Mouse (Mus musculus) central nervous system, embryonic 14 days (tissue): ENCODE measurements around the gene Platr25. TPM values are rescaled to one million over a fixed set of nuclear protein-coding genes. Genes with fewer than 3 reads are reported as not detected.

Source experiments
- polyA plus RNA-seq: library from polyadenylated mRNA; depleted of rRNA; stranded (reverse); fragments of >200 nt; gene quantifications from 2 replicates; pipeline ENCODE4 v1.2.3, GENCODE M21; 2012; rRNA removed

Platr25 gene
- 18.3 and 20.1 TPM in 2 replicates for polyA plus RNA-seq

DNA sequence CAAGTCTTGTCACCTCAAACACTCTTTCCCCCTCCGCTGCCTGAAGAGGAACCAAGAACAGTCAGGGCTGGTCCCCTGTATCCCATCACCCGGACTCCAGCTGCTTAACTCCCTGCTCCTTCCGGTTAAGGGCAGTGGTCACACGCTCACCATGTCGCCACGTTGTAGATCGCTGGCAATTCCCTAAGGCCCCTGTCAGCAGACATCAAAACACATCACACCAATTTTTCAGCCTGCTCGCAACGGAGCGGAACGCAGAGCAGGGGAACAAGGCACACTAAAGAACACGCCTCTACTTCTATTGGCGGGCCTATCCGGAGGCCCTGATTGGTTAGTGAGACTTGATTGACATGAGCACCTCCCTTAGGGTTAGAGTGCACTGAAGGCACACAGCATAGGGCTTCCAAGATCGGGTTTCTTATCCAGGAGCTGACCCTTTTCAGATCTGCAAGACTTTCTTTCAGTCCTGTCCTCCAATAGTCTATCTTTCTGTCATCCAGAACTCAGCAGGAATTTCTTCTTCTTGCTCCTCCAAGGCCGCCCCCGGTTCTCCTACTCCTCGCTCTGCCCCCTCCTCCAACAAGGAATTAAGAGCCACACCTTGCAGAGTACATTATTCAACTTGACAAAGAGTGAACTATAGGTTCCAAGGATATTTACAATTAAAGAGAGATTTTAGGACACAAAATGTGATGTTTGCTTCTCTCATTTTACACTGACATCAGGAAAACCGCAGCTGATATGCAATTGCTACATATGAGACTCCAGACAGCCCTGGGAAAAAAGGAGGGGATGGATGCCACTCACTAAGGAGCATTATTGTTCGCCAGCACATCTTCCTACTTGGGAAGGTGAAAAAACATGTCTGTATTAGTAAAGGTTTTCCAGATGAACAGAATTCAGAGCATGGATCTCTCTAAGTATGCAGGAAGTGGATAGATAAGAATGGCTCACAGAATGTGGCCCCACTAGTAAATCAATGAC lies at the start of gene Platr25:
Gene Platr25, minus strand, starts transcription at position 278 of the 984 bp plus-strand sequence.

DNA sequence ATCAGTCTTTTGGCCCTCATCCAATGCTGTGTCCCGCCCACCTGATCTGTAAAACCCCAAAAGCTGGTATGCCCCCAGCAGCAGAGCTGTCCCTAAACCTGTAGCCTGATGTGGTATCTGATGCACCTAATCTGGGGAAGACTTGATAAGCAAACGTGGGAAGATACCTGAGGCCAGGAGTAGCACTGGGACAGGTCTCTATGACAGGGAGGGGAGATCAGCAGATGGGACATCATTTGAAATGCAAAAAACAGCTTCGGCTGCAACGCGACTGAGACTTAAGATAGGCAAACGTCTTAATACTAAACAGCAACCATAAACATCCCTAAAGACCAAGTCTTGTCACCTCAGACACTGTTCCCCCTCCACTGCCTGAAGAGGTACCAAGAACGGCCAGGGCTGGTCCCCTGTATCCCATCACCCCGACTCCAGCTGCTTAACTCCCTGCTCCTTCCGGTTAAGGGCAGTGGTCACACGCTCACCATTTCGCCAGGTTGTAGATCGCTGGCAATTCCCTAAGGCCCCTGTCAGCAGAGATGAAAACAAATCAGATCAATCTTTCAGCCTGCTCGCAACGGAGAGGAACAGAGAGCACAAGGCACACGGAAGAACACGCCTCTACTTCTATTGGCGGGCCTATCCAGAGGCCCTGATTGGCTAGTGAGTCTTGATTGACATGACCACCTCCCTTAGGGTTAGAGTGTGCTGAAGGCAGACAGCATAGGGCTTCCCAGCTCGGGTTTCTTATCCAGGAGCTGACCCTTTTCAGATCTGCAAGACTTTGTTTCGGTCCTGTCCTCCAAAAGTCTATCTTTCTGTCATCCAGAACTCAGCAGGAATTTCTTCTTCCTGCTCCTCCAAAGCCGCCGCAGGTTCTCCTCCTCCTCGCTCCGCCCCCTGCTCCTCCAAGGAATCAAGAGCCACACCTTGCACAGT lies 25.0 kb upstream of the Platr25 start, which contains the start of gene Gm5141:
Gene Gm5141, minus strand, starts transcription at position 610 of the 936 bp plus-strand sequence.

DNA sequence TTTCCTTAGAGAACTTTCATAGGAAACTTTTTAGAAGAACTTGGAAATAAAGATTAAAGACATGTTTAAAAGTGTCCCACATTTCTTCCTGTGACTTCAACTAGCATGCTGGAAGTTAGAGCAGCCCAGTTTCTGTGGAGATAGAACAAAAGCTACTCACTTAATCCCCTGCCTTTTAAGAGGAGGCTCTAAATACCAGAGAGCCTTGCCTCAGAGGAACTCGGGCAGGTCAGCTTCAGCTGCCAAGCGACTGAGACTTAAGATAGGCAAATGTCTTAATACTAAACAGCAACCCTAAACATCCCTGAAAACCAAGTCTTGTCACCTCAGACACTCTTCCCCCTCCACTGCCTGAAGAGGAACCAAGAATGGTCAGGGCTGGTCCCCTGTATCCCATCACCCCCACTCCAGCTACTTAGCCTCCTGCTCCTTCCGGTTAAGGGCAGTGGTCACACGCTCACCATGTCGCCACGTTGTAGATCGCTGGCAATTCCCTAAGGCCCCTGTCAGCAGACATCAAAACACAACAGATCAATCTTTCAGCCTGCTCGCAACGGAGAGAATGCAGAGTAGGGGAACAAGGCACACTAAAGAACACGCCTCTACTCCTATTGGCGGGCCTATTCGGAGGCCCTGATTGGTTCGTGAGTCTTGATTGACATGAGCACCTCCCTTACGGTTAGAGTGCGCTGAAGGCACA lies 136.8 kb downstream of the Platr25 start, which contains the start of gene 6720489N17Rik:
Gene 6720489N17Rik, minus strand, starts transcription at position 606 of the 700 bp plus-strand sequence.

Other genes with a start within 250 kb of the Platr25 start
- not detected in 2 replicates for gene Zfp935, start 202.2 kb downstream of the Platr25 start, polyA plus RNA-seq
- 9.0 and 9.8 TPM in 2 replicates for gene Zfp934, start 189.5 kb downstream of the Platr25 start, polyA plus RNA-seq
- 5.1 and 5.4 TPM in 2 replicates for gene 6720489N17Rik, start 136.5 kb downstream of the Platr25 start, polyA plus RNA-seq
- gene Gm5141, start 25.1 kb upstream of the Platr25 start, polyA plus RNA-seq, result 4.1 and 4.8 TPM in 2 replicates
- 0.29 and 0.36 TPM in 2 replicates for gene Fbp2, start 97.7 kb upstream of the Platr25 start, polyA plus RNA-seq
- gene Fbp1, start 127.6 kb upstream of the Platr25 start, polyA plus RNA-seq, result 0.11 and 0.49 TPM in 2 replicates
- gene 2010111I01Rik, start 204.2 kb upstream of the Platr25 start, polyA plus RNA-seq, result 31.6 and 61.6 TPM in 2 replicates